Mouse (Mus musculus) megakaryocyte, adult 5-6 weeks (primary cell): Measurements from ENCODE around the gene Bicra. TPM values are rescaled to one million over a fixed set of nuclear protein-coding genes. Genes with fewer than 3 reads are reported as not detected.

Source experiments
- ATAC-seq: 2 replicates; pipeline ENCODE4 v1.8.0; 2016; ENCODE audit warnings: mild to moderate bottlenecking, inconsistent platforms; ENCODE audit not compliant: poor library complexity, severe bottlenecking
- total RNA-seq, 2 experiments: library from RNA; stranded (forward) in 1 of 2; stranded (reverse) in 1 of 2; fragments of 153-499, 151-499 nt in 1 of 2; fragments of 221-1000, 200-1000 nt in 1 of 2; gene quantifications; 2 replicates each; pipeline versions ENCODE4 v1.2.3 to v1.2.4; 2015 to 2017

Gene Bicra
- 19.5 and 28.6 TPM in 2 replicates for total RNA-seq (2015)
- 1.9 and 2.8 TPM in 2 replicates for total RNA-seq (2017)

GRCm38 (mm10) chr7:16047338-16048146 is at the start of gene Bicra:
Bicra (minus strand) TSS chr7:16047921.
- ATAC-seq, result peak; percentile 19

GRCm38 (mm10) chr7:16094592-16094991 is 46.9 kb upstream of the Bicra start:
- no peak for ATAC-seq

- no peak for ATAC-seq
Measured at GRCm38 (mm10) chr7:16087587-16087986, 39.9 kb upstream of the Bicra start.

- ATAC-seq, result no peak
Measured at GRCm38 (mm10) chr7:16083361-16083760, 35.6 kb upstream of the Bicra start.

GRCm38 (mm10) chr7:16080581-16080980 is 32.9 kb upstream of the Bicra start:
- ATAC-seq, result no peak

GRCm38 (mm10) chr7:16079947-16080346 is 32.2 kb upstream of the Bicra start:
- no peak for ATAC-seq

GRCm38 (mm10) chr7:16071906-16072305 is 24.2 kb upstream of the Bicra start:
- ATAC-seq, result no peak

GRCm38 (mm10) chr7:16070846-16071245 is 23.1 kb upstream of the Bicra start:
- peak; percentile 90 for ATAC-seq

GRCm38 (mm10) chr7:16063490-16063889 is 15.8 kb upstream of the Bicra start:
- 0 out of 2 replicates have a peak, but pooled peaks have one; percentile 49 for ATAC-seq

GRCm38 (mm10) chr7:16062099-16062420 is 14.3 kb upstream of the Bicra start:
- no peak for ATAC-seq

GRCm38 (mm10) chr7:16061219-16062098 is 13.7 kb upstream of the Bicra start, which contains the start of gene Zfp541:
Zfp541 (plus strand) TSS chr7:16061814.
- no peak for ATAC-seq

GRCm38 (mm10) chr7:16057136-16057534 is 9.4 kb upstream of the Bicra start:
- ATAC-seq, result peak; percentile 51

GRCm38 (mm10) chr7:16056459-16057135 is 8.9 kb upstream of the Bicra start:
- no peak for ATAC-seq

- no peak for ATAC-seq
Measured at GRCm38 (mm10) chr7:16055665-16056064, 7.9 kb upstream of the Bicra start.

- no peak for ATAC-seq
Measured at GRCm38 (mm10) chr7:16054966-16055365, 7.2 kb upstream of the Bicra start.

- ATAC-seq, result peak; percentile 17
Measured at GRCm38 (mm10) chr7:16053105-16053504, 5.4 kb upstream of the Bicra start.

- peak; percentile 58 for ATAC-seq
Measured at GRCm38 (mm10) chr7:16052684-16053083, 5.0 kb upstream of the Bicra start.

- peak; percentile 36 for ATAC-seq
Measured at GRCm38 (mm10) chr7:16051883-16052595, 4.3 kb upstream of the Bicra start.

- ATAC-seq, result no peak
Measured at GRCm38 (mm10) chr7:16050600-16050999, 2.9 kb upstream of the Bicra start.

GRCm38 (mm10) chr7:16049576-16049915 is 1.8 kb upstream of the Bicra start:
- ATAC-seq, result no peak
